Mouse (Mus musculus) kidney, adult 2 months (tissue): ENCODE measurements around the gene Clcn1.

Source experiments
- CTCF ChIP-seq: fragments of 200-500 bp; conservative IDR thresholded peaks from 2 replicates; pipeline ENCODE4 v1.5.1; 2011; ENCODE audit warnings: low read depth, mild to moderate bottlenecking, control low read depth, low read length, moderate library complexity, mixed read lengths; ENCODE audit not compliant: insufficient read depth, insufficient read length
- POLR2A ChIP-seq: fragments of 200-500 bp; IDR thresholded peaks from one replicate; pipeline ENCODE4 v1.6.1; 2011; ENCODE audit warnings: low read depth, low read length, control low read depth

GRCm38 (mm10) chr6:42364607-42365006 is 78.1 kb downstream of the Clcn1 start:
- TF ChIP-seq CTCF (no peak), POLR2A (no peak)
